Mouse (Mus musculus) limb, embryonic 14.5 days (tissue): ENCODE measurements around the gene Srgap2. TPM values are rescaled to one million over a fixed set of nuclear protein-coding genes. Genes with fewer than 3 reads are reported as not detected.
A peak's percentile ranks its signal among the peaks of the same experiment; 100 is the strongest.

Source experiments
- ATAC-seq: fragments of 200-750 bp; cut with Nextera tagmentation; 2 replicates; pipeline ENCODE4 v1.8.0; 2017; ENCODE audit warnings: low read depth, moderate number of reproducible peaks, moderate TSS enrichment; ENCODE audit not compliant: low FRiP score
- DNase-seq: peaks from one replicate; pipeline ENCODE4 v3.0.0-alpha.2; 2015; ENCODE audit warnings: low spot score
- H3K27ac ChIP-seq: fragments of 300-500 bp; sonication (generic); replicated peaks from 2 replicates; pipeline ENCODE4 v1.5.1; 2014; ENCODE audit warnings: low read depth, mild to moderate bottlenecking, low read length, moderate library complexity, mixed read lengths
- H3K27me3 ChIP-seq: fragments of 300-500 bp; sonication (generic); 2 replicates; pipeline ENCODE4 v1.6.1; 2014; ENCODE audit warnings: low read length, mixed read lengths; ENCODE audit not compliant: control insufficient read depth, insufficient read depth
- H3K36me3 ChIP-seq: fragments of 300-500 bp; sonication (generic); 2 replicates; pipeline ENCODE4 v1.6.1; 2014; ENCODE audit warnings: mild to moderate bottlenecking, low read length, moderate library complexity, mixed read lengths; ENCODE audit not compliant: control insufficient read depth, insufficient read depth
- H3K4me1 ChIP-seq: fragments of 300-500 bp; sonication (generic); 2 replicates; pipeline ENCODE4 v1.6.1; 2014; ENCODE audit warnings: antibody characterized with exemption, low read length, mixed read lengths; ENCODE audit not compliant: control insufficient read depth, insufficient read depth
- H3K4me2 ChIP-seq: fragments of 300-500 bp; sonication (generic); replicated peaks from 2 replicates; pipeline ENCODE4 v1.6.1; 2014; ENCODE audit warnings: low read depth, mild to moderate bottlenecking, low read length, moderate library complexity; ENCODE audit not compliant: severe bottlenecking
- H3K4me3 ChIP-seq: fragments of 300-500 bp; sonication (generic); replicated peaks from 2 replicates; pipeline ENCODE4 v1.5.1; 2014; ENCODE audit warnings: low read length
- H3K9ac ChIP-seq: fragments of 300-500 bp; sonication (generic); 2 replicates; pipeline ENCODE4 v1.6.1; 2014; ENCODE audit warnings: mild to moderate bottlenecking, low read depth, low read length, moderate library complexity; ENCODE audit not compliant: severe bottlenecking
- H3K9me3 ChIP-seq: fragments of 300-500 bp; sonication (generic); 2 replicates; pipeline ENCODE4 v1.6.1; 2016; ENCODE audit warnings: low read length; ENCODE audit not compliant: control insufficient read depth
- POLR2A ChIP-seq: fragments of 200-500 bp; IDR thresholded peaks from 2 replicates; pipeline ENCODE4 v1.8.0; 2012; ENCODE audit warnings: inconsistent platforms, mild to moderate bottlenecking, moderate library complexity, borderline replicate concordance; ENCODE audit not compliant: insufficient read depth, insufficient read length; ENCODE audit errors: extremely low read depth
- WGBS: fragments of 180-500 bp; shearing (Covaris S2); extraction: QIAGEN DNeasy Blood & Tissue Kit; methylation state at CpG from one replicate; pipeline ENCODE4 v1.1.7; 2014; 5-methylcytosine and 5-hydroxymethylcytosine counted together
- polyA plus RNA-seq, 2 experiments: library from polyadenylated mRNA; depleted of rRNA in 1 of 2; stranded (reverse) in 1 of 2; unstranded in 1 of 2; fragments of >200 nt; fragmentation: Nextera tagmentation in 1 of 2; extraction: Ambion mirVana in 1 of 2; gene quantifications; 2 replicates each; pipeline versions ENCODE4 v1.2.1 to v1.2.3; 2012 to 2014

Srgap2 gene
- polyA plus RNA-seq, 2 experiments = 20.5 to 38.9 TPM

DNA sequence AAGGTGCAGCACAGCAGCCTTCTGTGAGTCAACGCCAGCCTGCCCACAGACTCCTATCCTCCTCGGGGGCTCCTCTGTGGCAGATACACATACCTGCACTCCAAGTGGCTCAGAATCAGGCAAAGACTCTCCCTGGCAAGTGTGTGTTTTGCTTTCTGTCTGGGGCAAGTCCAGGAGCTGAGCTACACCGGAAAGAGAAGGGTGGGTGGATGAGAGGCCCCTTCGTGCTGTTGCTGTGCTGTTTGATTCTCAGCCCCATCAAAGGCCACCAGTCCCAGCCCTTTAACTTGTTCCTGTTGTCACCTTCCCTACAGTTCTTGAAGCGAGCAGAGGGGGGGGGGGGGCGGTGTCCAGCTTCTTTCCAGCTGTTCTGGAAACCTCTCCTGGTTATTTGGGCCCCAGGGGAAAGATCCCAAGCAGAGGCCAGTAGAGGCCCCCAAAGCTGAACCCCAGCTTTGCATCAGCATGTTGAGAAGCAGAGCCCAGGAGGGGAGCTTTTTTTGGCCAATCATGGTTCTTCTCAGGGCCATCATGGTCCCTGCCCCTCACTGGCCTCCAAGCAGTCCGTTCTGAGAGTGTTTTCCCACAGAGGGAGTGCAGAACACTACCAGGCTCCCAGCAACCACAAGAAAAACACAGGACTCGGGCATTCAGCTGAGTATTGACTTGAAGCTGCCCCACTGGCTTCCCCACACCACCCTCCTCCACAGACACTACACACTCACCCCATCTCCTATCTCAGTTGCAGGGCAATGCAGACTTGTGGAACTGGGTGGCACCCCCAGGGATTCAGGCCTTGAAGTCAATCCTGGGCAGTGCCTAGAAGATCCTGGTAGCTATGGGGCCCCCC lies 248.3 kb downstream of the Srgap2 start:
- no peak for DNase-seq
- no peak overlapping the region; the same call in 1 of the 2 replicates for H3K27ac ChIP-seq

DNA sequence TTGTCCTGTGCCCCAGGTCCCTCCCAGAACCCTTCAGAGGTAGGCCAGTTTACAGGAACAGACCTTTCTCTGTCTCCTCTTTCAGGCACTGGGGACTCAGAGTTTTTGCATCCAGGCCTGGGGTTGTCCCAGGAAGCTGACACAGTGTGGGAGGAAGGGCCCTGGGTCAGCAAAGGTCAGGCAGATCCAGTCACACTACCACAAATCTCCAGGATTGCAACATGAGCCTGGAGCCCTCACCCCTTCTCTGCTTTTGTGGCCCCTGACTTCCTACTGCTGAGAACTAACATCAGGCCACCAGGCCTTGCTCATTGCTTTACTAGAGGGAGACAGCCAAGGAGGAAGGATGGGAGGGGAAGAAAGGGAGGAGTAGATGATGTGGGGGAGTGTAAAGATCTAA lies 250.3 kb downstream of the Srgap2 start:
- Histone ChIP-seq H3K9ac (no peak overlapping the region), H3K27me3 (no peaks in the 10 kb centered on the region), H3K4me1 (peaks cover 8% of the 10 kb centered on the region; the same call in 1 of the 2 replicates), H3K27ac (no peak overlapping the region), H3K36me3 (no peaks in the 10 kb centered on the region), H3K4me3 (no peak overlapping the region), H3K9me3 (no peaks in the 10 kb centered on the region), H3K4me2 (no peak overlapping the region)
- DNase-seq (no peak), ATAC-seq (no peak)
- no peak for TF ChIP-seq POLR2A

More for the DNA sequence above, 248.3 kb downstream of the Srgap2 start:
- Histone ChIP-seq H3K4me3 (peak overlapping the region; percentile 38), H3K36me3 (no peaks in the 10 kb centered on the region), H3K9me3 (no peaks in the 10 kb centered on the region), H3K27me3 (no peaks in the 10 kb centered on the region), H3K4me1 (peaks cover 8% of the 10 kb centered on the region; the same call in 1 of the 2 replicates), H3K4me2 (peak overlapping the region; percentile 60), H3K9ac (peak overlapping the region; percentile 57)
- WGBS = 31% methylated on average over 7 of the region's 8 CpGs
- ATAC-seq = no peak
- TF ChIP-seq POLR2A = no peak

DNA sequence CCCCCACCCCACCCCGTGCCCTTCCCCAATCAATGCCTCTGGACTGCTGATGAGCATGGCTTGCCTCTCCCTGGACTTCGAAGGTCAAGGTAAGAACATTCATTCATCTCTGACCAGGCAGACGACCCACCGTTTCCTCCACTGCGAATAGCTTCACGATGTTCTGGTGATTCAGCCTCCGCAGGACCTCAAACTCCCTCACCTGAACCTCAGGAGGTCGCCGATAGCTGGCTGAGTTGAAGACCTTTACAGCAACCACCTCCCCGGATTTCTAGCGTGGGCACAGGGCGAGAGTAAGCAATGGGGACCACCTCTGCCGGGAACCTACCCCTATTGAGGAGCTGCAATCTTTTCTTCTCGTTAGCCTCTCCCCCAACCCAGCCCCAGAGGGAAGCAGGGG lies 251.6 kb downstream of the Srgap2 start:
- 75% methylated on average over 14 of the region's 14 CpGs for WGBS
- H3K27ac ChIP-seq = no peak overlapping the region
- H3K36me3 ChIP-seq = no peaks in the 10 kb centered on the region
- H3K4me3 ChIP-seq = no peak overlapping the region
- H3K9ac ChIP-seq = no peak overlapping the region
- TF ChIP-seq POLR2A = no peak
- no peaks in the 10 kb centered on the region for H3K9me3 ChIP-seq
- no peak overlapping the region for H3K4me2 ChIP-seq
- DNase-seq (no peak), ATAC-seq (no peak)
- no peaks in the 10 kb centered on the region for H3K27me3 ChIP-seq
- peaks cover 8% of the 10 kb centered on the region; the same call in 1 of the 2 replicates for H3K4me1 ChIP-seq

DNA sequence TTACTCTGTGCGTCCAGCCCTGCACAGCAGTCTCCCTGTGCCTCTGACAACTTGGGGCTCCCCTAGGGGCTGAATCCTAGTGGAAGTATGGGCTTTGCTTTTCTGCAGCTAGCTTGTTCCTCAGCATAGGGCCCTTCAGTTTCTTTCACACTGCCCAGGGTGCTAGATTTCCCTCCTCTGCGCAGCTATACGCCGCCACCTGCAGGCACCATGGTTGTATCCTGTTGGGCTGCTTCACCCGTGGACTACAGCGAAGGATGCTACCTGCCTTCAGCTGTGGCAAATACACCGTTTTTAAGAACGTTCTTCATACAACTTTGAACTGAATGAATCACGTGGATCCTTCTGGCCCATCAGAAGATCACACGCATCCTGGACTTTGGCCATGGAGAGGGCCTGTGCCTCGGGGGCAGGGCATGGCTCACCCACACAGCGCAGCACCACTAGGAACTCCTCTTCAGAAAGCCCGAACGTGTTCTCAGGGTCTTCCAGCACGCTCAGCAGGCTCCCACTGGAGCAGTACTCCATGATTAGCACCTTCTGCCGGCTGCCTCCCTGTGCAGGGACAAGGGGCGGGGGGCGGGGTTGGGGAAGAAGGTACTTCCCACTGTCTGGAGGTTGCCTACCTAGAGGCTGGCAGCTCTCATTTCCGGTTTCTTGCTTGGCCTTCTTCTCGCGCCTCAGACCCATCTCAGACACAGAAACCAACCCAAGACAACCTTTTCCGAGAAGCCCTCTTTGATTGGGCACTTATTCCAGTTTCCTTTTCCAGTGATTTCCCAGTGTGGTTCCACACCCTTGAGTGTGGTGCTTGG lies 252.2 kb downstream of the Srgap2 start:
- Histone ChIP-seq H3K9me3 (no peaks in the 10 kb centered on the region), H3K4me1 (peaks cover 8% of the 10 kb centered on the region; the same call in 1 of the 2 replicates), H3K36me3 (no peaks in the 10 kb centered on the region), H3K27me3 (no peaks in the 10 kb centered on the region), H3K9ac (no peak overlapping the region), H3K27ac (no peak overlapping the region), H3K4me2 (no peak overlapping the region), H3K4me3 (no peak overlapping the region)
- 39% methylated on average over 22 of the region's 22 CpGs for WGBS
- no peak for DNase-seq
- ATAC-seq = peak; percentile 17; the same call in 1 of the 2 replicates
- no peak for TF ChIP-seq POLR2A

DNA sequence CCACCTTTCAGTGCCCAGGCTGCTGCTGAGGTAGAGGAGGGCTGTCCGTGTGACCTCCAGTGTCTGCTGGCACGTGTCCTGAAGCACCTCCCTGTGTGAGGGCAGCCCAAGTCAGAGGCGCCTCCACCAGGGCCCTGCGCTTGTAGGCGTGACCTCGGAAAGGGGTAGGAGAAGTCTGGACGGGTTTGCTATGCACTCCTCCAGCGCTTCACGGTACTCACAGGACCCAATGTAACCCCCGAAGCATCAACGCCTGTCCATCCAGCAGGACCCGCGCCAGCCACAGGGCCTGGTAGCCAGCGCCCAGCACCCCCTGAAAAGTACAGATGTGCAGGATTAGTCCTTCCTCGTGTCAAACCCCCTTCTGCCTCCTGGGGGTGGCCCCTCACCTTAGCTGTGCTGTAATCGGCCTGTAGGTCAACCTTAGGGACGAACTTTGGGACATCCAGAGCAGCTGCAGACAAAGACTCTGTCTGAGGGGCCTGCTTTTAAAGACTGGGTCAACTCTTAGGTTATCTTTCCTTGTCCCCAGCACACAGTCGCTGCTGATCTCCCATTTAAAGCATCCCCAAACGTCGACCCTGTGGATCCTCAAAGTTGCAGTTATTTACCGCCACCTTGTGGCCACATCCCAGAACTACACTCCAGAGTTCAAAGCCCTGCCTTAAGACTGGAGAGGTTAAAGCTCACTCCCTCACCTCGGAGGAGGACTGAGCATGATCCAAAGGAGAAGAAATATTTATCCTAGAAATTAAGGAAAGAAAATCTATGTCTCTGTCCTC lies 257.2 kb downstream of the Srgap2 start:
- H3K9me3 ChIP-seq = no peaks in the 10 kb centered on the region
- H3K9ac ChIP-seq = no peak overlapping the region
- 35% methylated on average over 22 of the region's 22 CpGs for WGBS
- no peaks in the 10 kb centered on the region for H3K27me3 ChIP-seq
- ATAC-seq = peak; percentile 56
- H3K4me1 ChIP-seq = no peaks in the 10 kb centered on the region
- TF ChIP-seq POLR2A = no peak
- H3K4me3 ChIP-seq = no peak overlapping the region
- H3K4me2 ChIP-seq = 0 out of 2 replicates have a peak overlapping the region, but pooled peaks have one; percentile 8
- peak; percentile 77 for DNase-seq
- no peak overlapping the region for H3K27ac ChIP-seq
- H3K36me3 ChIP-seq = peaks cover 2% of the 10 kb centered on the region; the same call in 1 of the 2 replicates
